Mouse (Mus musculus): ENCODE measurements around the gene Pcca. TPM values are rescaled to one million over a fixed set of nuclear protein-coding genes. Genes with fewer than 3 reads are reported as not detected.

Pcca gene
- polyA plus RNA-seq, 1 experiment from 2014 or later, result 15.8 TPM

DNA sequence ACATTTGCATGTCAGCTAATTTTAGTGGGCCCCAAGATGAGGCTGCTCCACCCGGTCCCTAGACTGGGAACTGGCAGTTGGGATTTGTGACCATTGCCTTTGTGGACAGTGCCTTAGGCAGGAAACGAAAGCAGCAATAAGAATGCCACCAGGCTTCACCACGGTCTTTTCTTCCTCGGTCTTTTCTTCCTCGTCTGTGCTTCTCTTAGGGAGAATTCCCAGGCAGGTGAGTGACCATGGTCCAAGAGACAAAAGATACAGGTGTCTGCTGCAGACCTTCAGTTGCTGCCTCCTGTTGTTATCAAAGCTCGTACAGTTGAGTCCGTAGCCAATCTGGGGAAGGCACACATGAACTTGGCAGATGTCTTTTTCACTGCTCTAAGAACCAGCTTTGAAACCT lies 346.2 kb downstream of the Pcca start:
- no peak overlapping the region for H3K4me2 ChIP-seq
- H3K27me3 ChIP-seq, result no peaks in the 10 kb centered on the region
- no peak overlapping the region for H3K27ac ChIP-seq (replicated peaks)
- H3K36me3 ChIP-seq (replicated peaks), result no peaks in the 10 kb centered on the region
- WGBS (ENCODE audit: insufficient replicate concordance), result 60% methylated on average over 7 of the region's 7 CpGs
- ATAC-seq (ENCODE audit: insufficient read depth), result no peak
- H3K9me3 ChIP-seq (replicated peaks), result no peaks in the 10 kb centered on the region
- H3K4me3 ChIP-seq (replicated peaks), result no peak overlapping the region
- no peaks in the 10 kb centered on the region for H3K4me1 ChIP-seq (replicated peaks)
- no peak overlapping the region for H3K9ac ChIP-seq

DNA sequence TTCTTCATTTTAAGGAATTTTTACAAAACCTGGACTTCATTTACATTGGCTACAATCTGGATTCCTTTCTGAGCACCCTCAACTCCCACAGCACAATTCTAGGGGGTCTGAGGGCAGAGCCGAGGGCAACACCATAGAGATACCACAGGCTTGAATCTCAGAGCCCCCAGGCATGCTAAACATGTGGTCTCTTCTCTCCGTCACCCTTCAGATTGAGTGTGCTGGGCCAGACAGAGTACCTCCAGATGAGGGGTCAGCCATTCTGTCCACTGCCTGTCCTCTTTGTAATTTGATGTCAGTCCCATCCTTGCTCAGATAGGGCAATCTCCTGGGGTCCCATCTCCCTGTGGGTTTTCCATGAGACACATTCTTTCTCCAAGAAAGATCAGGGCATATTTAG lies 347.6 kb downstream of the Pcca start:
- H3K4me2 ChIP-seq, result no peak overlapping the region
- WGBS (ENCODE audit: insufficient replicate concordance), result 59% methylated on average over 2 of the region's 2 CpGs
- H3K27me3 ChIP-seq, result no peaks in the 10 kb centered on the region
- no peaks in the 10 kb centered on the region for H3K36me3 ChIP-seq (replicated peaks)
- no peak overlapping the region for H3K9ac ChIP-seq
- no peak for ATAC-seq (ENCODE audit: insufficient read depth)
- H3K4me1 ChIP-seq (replicated peaks), result no peaks in the 10 kb centered on the region
- H3K27ac ChIP-seq (replicated peaks), result no peak overlapping the region
- H3K4me3 ChIP-seq (replicated peaks), result no peak overlapping the region
- no peaks in the 10 kb centered on the region for H3K9me3 ChIP-seq (replicated peaks)

DNA sequence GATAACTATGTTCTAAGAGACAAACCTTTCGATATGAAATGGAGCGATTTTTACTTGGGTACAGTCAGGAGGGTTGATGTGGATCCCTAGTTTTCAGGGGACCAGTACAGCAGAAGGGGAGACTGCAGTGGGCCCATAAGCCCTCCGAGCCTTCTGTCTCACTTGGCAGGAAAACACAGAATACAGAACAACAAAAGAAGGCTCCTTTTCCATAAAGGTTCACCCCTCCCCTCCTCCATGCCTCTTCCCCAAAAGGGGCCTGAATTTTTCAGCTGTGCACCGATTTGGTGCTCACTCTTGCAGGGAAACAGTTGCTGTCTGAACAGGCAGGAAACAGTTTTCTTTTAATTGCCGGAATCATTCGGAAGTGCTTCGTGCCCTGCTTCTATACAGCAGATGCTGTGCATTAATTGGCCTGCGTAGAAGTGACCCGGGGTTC lies 348.1 kb downstream of the Pcca start:
- no peak for ATAC-seq (ENCODE audit: insufficient read depth)
- WGBS (ENCODE audit: insufficient replicate concordance), result 78% methylated on average over 9 of the region's 9 CpGs
- H3K9me3 ChIP-seq (replicated peaks), result no peaks in the 10 kb centered on the region
- H3K9ac ChIP-seq, result no peak overlapping the region
- H3K4me1 ChIP-seq (replicated peaks), result no peaks in the 10 kb centered on the region
- no peak overlapping the region for H3K4me3 ChIP-seq (replicated peaks)
- no peak overlapping the region for H3K27ac ChIP-seq (replicated peaks)
- H3K4me2 ChIP-seq, result no peak overlapping the region
- no peaks in the 10 kb centered on the region for H3K27me3 ChIP-seq
- H3K36me3 ChIP-seq (replicated peaks), result no peaks in the 10 kb centered on the region

DNA sequence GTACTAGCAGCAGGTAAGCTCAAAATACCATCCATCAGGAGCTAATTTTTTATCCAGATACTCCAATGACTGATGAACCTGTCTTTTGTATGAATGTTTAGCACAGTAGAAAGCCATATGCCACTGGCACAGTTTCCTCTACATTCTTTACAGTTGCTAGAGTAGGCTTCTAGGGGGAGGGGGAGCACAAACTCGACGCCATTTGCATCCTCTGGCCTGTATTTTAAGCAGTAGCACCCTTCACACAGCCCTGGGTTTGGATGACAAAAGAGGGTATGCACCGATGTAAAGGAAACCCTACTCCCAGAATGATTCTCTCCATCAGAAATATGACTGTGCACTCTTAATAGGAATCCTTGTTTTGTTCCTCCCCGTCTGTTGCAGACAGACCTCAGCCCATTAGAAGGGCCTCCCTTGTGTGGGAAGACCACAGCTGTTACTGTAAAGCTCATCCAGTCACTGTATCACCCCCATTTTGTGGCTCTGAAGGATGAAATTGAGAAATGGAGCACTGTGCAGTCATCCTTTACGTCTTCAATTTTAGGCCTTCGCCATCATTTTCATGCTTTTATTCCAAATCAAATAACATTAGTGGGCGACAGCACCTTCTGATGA lies 348.8 kb downstream of the Pcca start:
- H3K27me3 ChIP-seq, result no peaks in the 10 kb centered on the region
- no peak overlapping the region for H3K27ac ChIP-seq (replicated peaks)
- no peaks in the 10 kb centered on the region for H3K9me3 ChIP-seq (replicated peaks)
- no peak overlapping the region for H3K9ac ChIP-seq
- no peaks in the 10 kb centered on the region for H3K4me1 ChIP-seq (replicated peaks)
- H3K36me3 ChIP-seq (replicated peaks), result no peaks in the 10 kb centered on the region
- WGBS (ENCODE audit: insufficient replicate concordance), result 64% methylated on average over 7 of the region's 7 CpGs
- H3K4me3 ChIP-seq (replicated peaks), result no peak overlapping the region
- no peak overlapping the region for H3K4me2 ChIP-seq
- no peak for ATAC-seq (ENCODE audit: insufficient read depth)

DNA sequence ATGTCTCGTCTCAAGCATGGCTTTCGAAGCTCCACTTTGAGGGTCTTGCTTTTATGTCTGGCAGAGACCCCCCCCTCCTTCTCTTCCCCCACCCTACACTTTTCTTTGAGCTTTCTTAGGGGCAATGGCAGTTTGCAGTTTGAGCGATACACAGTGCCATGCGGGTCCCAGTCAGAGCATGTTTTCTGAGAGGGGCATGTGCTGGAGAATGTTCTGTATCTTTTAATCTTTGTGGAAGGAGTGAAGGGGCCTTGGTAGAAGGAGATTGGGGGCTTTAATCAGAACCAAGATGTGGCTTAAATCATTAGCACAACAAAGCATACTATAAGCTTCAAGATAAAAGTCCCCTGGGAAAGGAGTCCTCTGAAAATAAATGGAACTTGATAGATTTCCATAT lies 349.3 kb downstream of the Pcca start:
- no peak overlapping the region for H3K9ac ChIP-seq
- H3K27ac ChIP-seq (replicated peaks), result no peak overlapping the region
- H3K4me2 ChIP-seq, result no peak overlapping the region
- no peak overlapping the region for H3K4me3 ChIP-seq (replicated peaks)
- 71% methylated on average over 4 of the region's 4 CpGs for WGBS (ENCODE audit: insufficient replicate concordance)
- no peaks in the 10 kb centered on the region for H3K27me3 ChIP-seq
- no peak for ATAC-seq (ENCODE audit: insufficient read depth)
- H3K9me3 ChIP-seq (replicated peaks), result no peaks in the 10 kb centered on the region
- H3K36me3 ChIP-seq (replicated peaks), result no peaks in the 10 kb centered on the region
- H3K4me1 ChIP-seq (replicated peaks), result no peaks in the 10 kb centered on the region

DNA sequence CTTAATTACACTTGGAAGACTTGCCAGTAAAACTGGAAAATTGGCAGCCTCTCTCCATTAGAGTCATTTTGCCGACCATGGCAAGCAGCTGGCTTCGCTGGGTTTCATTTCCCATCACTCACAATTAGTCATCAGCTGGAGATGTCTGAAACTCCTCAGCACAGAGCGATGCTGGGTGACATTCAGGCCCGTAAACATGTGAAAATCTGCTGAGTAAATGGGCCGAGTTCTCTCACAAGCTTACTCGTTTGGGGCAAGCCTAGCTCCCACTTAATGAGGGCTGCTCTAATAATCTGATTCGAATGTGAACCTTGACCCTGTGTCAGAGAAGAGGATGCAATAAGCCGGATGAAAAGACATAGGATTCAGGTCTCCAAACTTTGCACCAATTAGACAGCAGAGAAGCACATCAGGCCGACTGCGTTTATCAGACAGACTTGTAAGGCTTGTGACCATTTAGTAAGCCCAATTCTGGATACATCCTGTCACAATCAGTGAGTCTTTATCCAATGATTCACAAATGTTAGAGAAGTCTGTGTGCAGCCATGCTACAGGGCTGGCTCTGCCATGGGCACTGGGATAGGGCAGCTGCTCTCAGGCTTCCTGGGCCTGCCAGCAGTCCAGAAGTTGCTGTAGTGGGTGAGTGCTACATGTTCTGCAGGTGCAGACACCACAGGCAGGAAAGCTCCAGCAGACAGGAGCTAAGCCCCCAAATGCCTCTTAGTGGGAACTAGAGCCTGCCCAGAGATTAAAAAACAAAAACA lies 349.9 kb downstream of the Pcca start:
- no peak overlapping the region for H3K4me2 ChIP-seq
- H3K4me3 ChIP-seq (replicated peaks), result no peak overlapping the region
- no peaks in the 10 kb centered on the region for H3K9me3 ChIP-seq (replicated peaks)
- H3K36me3 ChIP-seq (replicated peaks), result no peaks in the 10 kb centered on the region
- no peaks in the 10 kb centered on the region for H3K27me3 ChIP-seq
- WGBS (ENCODE audit: insufficient replicate concordance), result 61% methylated on average over 10 of the region's 10 CpGs
- H3K4me1 ChIP-seq (replicated peaks), result no peaks in the 10 kb centered on the region
- ATAC-seq (ENCODE audit: insufficient read depth), result no peak
- H3K9ac ChIP-seq, result no peak overlapping the region
- H3K27ac ChIP-seq (replicated peaks), result no peak overlapping the region

DNA sequence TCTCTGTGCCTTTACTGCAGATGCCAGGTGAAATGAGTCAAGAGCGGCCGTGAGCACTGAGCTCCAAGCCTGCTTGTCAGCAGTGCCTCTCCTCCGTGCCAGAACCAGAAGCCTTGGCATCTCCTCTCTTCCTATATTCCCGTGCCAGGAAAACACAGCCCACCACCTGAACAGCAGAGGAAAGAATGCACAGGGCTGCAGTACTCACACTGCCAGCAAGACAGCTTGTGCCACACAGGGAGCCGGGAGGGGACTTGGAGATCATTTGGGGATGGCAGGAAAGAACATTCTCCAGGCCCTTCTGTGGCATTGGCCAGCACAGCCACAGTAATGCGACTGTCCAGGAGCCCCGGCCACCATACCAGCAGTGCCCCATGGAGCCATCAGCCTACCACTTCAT lies 351.8 kb downstream of the Pcca start:
- Histone ChIP-seq H3K4me1 (replicated peaks) (no peaks in the 10 kb centered on the region), H3K27me3 (no peaks in the 10 kb centered on the region), H3K27ac (replicated peaks) (no peak overlapping the region), H3K4me2 (no peak overlapping the region), H3K4me3 (replicated peaks) (no peak overlapping the region), H3K9me3 (replicated peaks) (no peaks in the 10 kb centered on the region), H3K9ac (no peak overlapping the region), H3K36me3 (replicated peaks) (peaks cover 3% of the 10 kb centered on the region; the same call in 1 of the 2 replicates)
- WGBS (ENCODE audit: insufficient replicate concordance), result 71% methylated on average over 7 of the region's 7 CpGs
- no peak for ATAC-seq (ENCODE audit: insufficient read depth)

DNA sequence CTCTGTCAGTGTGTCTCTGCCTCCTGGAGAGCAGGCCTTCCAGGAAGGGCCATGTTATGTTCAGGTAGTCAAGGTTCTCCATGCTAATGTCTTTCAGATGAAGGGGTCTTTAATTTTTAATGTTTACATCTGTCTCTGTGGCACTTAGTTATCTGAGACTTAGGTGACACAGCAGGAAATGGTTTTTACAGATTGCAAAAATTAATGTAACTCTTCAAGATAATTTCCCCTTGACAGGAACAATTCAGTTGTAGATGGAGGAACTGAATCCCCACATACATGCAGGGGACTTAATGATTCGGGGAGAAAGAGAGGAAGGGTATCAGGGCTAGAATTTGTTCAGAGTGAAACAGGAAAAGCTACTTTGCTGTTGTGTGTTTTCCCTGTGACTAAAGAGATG lies 353.2 kb downstream of the Pcca start:
- WGBS (ENCODE audit: insufficient replicate concordance), result 53% methylated on average over 1 of the region's 1 CpGs
- Histone ChIP-seq H3K4me3 (replicated peaks) (no peak overlapping the region), H3K36me3 (replicated peaks) (peaks cover 8% of the 10 kb centered on the region; the same call in 1 of the 2 replicates), H3K4me2 (no peak overlapping the region), H3K4me1 (replicated peaks) (no peaks in the 10 kb centered on the region), H3K9me3 (replicated peaks) (no peaks in the 10 kb centered on the region), H3K9ac (no peak overlapping the region), H3K27me3 (no peaks in the 10 kb centered on the region), H3K27ac (replicated peaks) (no peak overlapping the region)
- no peak for ATAC-seq (ENCODE audit: insufficient read depth)

DNA sequence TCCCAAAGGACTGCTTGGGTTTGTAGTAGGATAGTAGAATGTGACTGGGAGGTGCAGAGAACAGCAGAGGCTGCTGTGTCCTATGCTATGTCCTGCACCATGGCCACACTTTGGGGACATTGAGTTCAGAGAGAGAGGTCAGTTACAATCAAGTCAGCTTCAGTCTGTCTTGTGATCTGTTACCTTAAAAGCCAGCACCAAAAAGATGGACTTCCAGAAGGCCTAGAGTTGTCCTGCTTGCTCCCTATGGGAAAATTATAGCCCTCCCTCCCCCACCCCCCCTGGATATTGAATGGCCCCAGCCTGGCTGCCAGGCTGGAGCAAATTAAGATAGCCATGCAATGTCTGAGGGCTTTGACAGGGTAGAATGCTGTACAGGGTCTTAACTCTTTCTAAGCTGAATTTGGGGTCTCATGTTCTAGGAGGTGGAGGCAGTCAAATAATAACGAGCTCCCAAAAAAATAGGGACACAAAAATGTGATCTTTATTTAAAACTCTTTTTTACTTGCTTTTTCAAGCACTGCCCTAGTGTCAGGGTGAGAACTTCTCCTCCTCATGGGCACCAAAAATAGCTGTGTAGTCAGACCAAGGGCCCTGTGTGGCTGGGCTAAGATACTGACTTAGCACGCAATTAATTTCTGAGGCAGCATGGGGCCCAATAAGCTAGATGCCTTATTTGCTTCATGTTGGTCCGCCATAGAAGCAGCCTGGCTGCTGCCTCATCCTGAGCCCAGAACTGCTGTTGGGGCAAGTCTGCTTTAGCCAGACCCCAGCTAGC lies 353.8 kb downstream of the Pcca start:
- no peak for ATAC-seq (ENCODE audit: insufficient read depth)

DNA sequence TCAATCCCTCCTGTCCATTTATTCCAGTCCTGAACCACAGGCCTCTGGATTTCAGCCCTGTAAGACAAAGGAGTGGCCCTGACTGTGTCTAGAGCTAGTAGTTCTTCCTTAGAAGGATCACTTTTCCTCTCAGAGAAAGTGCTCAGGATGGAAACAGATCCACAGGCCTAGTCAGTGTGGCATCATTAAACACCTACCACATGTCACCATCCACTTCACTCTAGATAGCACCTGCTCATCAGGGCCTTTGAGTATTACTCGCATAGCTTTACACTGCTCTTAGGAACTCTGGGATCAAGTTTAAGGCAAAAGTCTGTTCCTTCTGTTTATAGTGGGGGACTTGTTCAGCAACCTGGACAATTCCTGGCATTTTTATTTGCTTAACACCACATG lies 354.4 kb downstream of the Pcca start:
- 71% methylated on average over 1 of the region's 1 CpGs for WGBS (ENCODE audit: insufficient replicate concordance)
- Histone ChIP-seq H3K4me3 (replicated peaks) (no peak overlapping the region), H3K27ac (replicated peaks) (no peak overlapping the region), H3K9me3 (replicated peaks) (no peaks in the 10 kb centered on the region), H3K36me3 (replicated peaks) (peaks cover 8% of the 10 kb centered on the region; the same call in 1 of the 2 replicates), H3K9ac (no peak overlapping the region), H3K4me1 (replicated peaks) (no peaks in the 10 kb centered on the region), H3K4me2 (no peak overlapping the region), H3K27me3 (no peaks in the 10 kb centered on the region)
- ATAC-seq (ENCODE audit: insufficient read depth), result no peak

More for the DNA sequence above, 353.8 kb downstream of the Pcca start:
- Histone ChIP-seq H3K4me1 (replicated peaks) (no peaks in the 10 kb centered on the region), H3K36me3 (replicated peaks) (peaks cover 8% of the 10 kb centered on the region; the same call in 1 of the 2 replicates), H3K4me3 (replicated peaks) (no peak overlapping the region), H3K27ac (replicated peaks) (no peak overlapping the region), H3K9me3 (replicated peaks) (no peaks in the 10 kb centered on the region), H3K27me3 (no peaks in the 10 kb centered on the region), H3K9ac (no peak overlapping the region), H3K4me2 (no peak overlapping the region)
- 67% methylated on average over 3 of the region's 3 CpGs for WGBS (ENCODE audit: insufficient replicate concordance)

DNA sequence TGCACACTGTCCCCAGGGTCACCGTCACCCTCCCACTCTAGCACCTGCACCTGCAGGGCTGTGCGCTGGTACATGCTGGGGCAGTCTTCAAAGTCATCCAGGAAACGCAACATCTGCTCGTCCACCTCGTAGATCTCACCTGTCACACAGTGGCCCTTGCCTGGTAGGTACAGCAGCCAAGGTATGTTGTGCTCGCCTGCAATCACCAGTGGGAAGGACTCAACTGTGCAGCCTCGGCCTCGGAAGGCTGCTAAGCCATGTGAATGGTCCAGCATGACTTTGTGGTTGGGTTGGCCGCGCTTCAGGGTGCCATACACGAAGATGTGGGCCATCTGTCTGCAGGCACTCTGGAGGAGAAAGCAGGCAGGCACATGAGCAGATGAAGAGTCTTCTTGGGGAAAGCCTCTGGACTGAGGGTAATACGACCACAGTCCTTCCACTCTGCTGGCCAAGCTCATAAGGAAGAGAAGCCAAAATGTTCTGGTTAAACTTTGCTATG lies 357.4 kb downstream of the Pcca start:
- no peaks in the 10 kb centered on the region for H3K4me1 ChIP-seq (replicated peaks)
- 73% methylated on average over 12 of the region's 12 CpGs for WGBS (ENCODE audit: insufficient replicate concordance)
- H3K9ac ChIP-seq, result no peak overlapping the region
- no peaks in the 10 kb centered on the region for H3K27me3 ChIP-seq
- H3K4me2 ChIP-seq, result no peak overlapping the region
- peaks cover 8% of the 10 kb centered on the region; the same call in 1 of the 2 replicates for H3K36me3 ChIP-seq (replicated peaks)
- ATAC-seq (ENCODE audit: insufficient read depth), result no peak
- H3K27ac ChIP-seq (replicated peaks), result no peak overlapping the region
- H3K9me3 ChIP-seq (replicated peaks), result no peaks in the 10 kb centered on the region
- no peak overlapping the region for H3K4me3 ChIP-seq (replicated peaks)

All from liver, embryonic 15.5 days (tissue).